Mouse (Mus musculus) layer of hippocampus, postnatal 14 days (tissue): ENCODE measurements around the gene Drap1. TPM values are rescaled to one million over a fixed set of nuclear protein-coding genes. Genes with fewer than 3 reads are reported as not detected.
"Not testable (repeated sequence)": the region's sequence is repeated elsewhere in the genome, so short reads cannot be mapped to it uniquely, and the experiment has no call there.

Experiments used
- DNase-seq, 2 experiments: peaks; one replicate each; pipeline ENCODE4 v3.0.0; 2021 to 2022; ENCODE audit warnings: low spot score in 2 of 2, mixed read lengths in 1 of 2
- total RNA-seq, 2 experiments: library from RNA; stranded (reverse); gene quantifications; 2 replicates each; pipeline ENCODE4 v1.2.3; 2021

Gene Drap1
- total RNA-seq, 2 experiments from 2014 or later, result 269 to 270 TPM

DNA sequence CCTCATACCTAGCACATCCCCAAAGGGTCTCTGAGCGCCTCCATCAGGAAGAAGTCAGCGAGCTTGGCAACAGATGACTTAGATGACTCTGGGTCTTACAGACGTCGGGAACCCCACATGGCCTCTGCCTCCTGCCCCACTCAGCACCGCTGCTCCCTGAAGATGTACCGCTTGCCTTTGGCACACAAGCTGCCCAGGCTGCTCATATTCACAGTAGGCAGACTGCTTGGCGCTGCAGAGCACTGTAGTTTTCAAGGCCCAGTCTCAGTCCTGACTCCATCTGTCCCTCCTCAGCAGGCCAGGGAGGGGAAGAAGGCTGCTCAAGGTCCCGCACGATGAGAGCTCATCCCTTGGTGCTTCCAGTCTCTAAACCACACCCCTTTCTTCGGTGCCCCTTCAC, 2.5 kb downstream of the Drap1 start:
- DNase-seq, result no peak

- DNase-seq, result no peak
Measured at GRCm38 (mm10) chr19:5421784-5422183, 3.0 kb downstream of the Drap1 start.

DNA sequence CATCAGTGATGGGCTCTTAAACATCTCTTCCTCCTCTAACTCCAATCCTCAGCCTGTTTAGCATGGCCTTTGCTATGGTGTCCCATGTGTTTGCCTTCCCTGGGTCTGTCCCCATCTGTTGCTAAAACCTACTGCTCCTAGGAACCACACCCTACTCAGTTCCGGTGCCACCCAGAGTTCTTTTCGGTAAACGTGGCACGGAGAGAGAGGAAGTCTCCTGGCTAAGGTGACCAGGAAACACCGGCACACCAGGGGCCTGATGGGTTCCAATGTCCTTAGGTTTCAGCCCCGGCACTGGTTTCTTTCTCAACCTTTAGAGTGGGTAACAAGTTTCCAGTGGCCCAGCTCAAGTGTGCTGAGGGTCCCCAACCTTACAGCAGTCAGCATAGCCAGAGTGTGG, 4.2 kb downstream of the Drap1 start:
- no peak for DNase-seq

DNA sequence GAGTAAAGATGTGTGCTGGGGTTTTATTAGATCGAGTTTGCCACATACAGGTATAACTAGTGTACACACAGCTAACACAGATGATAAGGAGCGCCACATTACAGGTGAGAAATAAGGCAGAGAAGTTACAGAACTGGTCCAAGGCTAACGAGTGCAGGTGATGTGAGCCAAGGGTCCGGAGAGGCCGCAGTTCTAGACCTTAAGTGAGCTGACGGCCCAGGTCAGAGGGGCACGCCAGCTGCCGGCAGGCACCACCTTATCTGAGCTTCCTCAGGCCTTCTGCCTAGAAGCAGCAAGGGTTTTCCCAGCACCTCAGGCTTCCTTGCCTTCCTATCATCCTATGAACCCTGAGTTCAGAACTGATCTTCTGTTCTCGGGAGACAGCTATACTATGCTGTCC, 5.1 kb downstream of the Drap1 start:
- no peak for DNase-seq

GRCm38 (mm10) chr19:5418750-5419466, 5.9 kb downstream of the Drap1 start:
- no peak for DNase-seq

- no peak for DNase-seq
Measured at GRCm38 (mm10) chr19:5414534-5414957, 10.2 kb downstream of the Drap1 start.

GRCm38 (mm10) chr19:5413840-5414239, 10.9 kb downstream of the Drap1 start:
- no peak for DNase-seq

DNA sequence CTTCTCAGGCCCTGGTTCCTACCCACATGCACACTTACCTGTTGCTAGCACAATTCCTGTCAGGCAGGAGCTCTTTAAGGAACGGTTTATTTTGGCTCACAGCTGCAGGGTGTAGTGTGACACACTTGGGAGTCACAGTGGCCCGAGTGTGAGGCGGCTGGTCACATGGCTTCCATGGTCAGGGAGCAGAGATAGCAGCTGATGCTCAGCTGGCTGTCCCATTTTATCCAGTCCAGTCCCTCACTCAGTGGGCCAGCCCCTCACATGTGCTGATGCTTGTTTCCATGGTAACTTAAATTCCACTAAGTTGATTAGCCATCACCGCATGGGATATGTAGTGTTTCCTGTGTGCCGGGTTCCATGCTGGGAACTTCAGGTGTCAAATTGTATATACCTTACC, 12.8 kb downstream of the Drap1 start:
- no peak for DNase-seq

- DNase-seq, result no peak
Measured at GRCm38 (mm10) chr19:5410641-5411040, 14.1 kb downstream of the Drap1 start.

- no peak for DNase-seq
Measured at GRCm38 (mm10) chr19:5409068-5409467, 15.7 kb downstream of the Drap1 start.

DNA sequence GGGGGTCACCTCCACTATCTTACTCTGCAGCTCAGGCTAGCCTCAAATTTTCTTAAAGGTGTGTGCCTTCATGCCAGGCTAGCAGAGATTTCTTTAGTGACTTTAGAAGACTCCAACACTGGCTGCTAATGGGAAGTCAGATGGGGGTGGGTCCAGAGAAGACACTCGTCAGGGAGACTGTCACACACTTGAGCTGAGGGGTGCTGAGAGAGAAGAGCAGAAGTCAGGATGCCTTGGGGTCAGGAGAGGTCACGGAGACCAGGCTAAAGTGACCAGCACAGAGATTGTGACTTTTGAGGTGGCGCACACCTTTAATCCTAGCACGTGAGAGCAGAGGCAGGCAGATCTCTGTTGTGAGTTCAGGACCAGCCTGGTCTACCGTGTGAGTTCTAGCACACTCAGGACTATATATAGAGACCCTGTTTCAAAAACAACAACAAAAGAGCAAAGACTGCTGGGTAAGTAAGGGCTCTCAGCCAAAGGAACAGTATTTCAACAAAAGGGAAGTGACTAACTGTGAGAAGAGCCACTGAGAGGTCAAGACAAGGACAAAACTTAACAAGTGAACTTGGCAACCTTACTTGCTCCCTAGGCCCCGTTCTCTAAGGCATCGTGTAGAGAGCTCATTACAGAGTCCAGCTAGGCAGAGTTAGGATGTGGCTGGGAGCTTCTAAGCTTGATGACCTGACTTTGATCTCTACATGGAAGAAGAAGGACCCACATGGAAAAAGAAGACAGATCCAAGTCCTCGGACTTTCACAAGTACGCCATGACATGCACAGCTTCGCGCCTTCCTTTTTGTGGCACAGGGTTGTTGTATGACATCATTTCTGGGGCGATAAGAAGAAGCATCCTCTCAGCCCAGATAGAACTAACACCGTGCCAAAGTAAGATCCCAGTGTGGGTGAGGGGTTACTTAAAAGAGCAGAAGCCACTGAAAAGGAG, 16.4 kb downstream of the Drap1 start:
- no peak for DNase-seq

DNA sequence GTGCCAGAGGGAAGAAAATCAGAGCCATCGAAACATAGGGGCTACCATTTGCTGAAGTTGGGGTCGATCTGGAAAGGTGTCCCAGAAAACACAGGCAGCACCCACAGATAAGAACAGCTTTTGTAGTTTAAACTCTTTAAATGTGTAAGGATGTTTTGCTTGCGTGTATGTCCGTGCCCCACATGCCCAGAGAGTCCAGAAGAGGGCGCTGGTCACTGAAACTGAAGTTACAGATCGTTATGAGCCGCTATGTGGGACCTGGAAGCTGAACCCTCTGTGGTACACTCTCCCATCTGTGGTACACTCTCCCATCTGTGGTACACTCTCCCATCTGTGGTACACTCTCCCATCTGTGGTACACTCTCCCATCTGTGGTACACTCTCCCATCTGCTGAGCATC, 17.6 kb downstream of the Drap1 start:
- peak; percentile 34 to 63 for DNase-seq

DNA sequence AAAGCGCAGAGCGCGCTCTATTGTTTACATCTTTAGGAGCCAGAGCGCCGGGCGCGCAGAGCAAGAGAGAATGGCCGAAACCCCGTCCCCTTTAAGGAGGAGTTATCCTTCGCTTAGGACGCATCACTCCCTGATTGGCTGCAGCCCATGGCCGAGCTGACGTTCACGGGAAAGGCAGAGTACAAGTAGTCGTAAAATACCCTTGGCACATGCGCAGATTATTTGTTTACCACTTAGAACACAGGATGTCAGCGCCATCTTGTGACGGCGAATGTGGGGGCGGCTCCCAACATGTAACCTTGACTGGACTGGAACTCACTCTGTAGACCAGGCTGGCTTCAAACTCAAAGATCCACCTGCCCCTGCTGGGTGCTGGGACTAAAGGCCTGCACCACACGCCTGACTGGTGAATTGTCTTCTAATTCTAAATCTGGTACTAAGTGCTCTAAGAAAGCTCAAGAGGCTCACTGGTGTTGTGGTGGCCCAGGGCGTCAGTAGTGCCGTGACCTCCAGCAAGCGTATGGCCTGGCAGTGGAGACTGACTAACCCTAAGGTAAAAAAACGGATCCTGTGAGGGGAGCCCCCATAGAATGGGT, 18.1 kb downstream of the Drap1 start:
- DNase-seq, result peak in 1 of 2 experiments; percentile 13

DNA sequence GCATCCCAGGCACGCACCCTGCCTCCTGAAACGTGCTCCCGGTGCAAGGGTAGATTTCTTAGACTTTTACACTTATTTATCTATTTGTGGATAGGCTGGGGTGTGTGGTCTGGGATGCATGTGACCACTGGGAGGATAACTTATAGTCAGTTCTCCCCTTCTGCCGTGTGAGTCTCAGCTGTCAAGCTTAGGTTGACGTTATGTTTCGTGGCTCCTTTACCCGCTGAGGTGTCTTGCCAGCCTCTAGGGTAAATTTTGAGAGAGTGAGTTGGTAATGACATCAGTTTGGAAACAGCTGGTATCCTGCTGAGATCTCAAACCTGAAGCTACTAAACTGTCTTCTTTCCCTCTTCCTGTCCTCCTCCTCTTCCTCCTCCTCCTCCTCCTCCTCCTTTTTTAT, 18.9 kb downstream of the Drap1 start:
- no peak for DNase-seq

- DNase-seq, result no peak
Measured at GRCm38 (mm10) chr19:5402293-5402692, 22.5 kb downstream of the Drap1 start, which contains the start of gene Tsga10ip. Gene Tsga10ip, minus strand, starts transcription at chr19:5402526.

DNA sequence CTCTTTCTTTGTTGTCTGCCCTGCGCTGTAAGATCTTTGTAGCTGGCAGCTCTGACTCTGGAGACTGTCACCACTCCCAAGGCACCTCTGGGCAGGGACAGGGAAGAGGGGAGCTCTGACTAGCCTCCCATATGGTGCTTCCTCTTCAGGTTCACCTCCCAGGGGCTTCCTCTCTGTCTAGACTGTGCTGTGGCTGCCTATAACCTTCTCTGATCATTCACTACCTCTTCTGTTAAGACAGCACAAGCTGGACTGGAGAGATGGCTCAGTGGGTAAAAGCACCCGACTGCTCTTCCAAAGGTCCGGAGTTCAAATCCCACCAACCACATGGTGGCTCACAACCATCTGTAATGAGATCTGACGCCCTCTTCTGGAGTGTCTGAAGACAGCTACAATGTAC, 23.7 kb downstream of the Drap1 start:
- DNase-seq, result not testable (repeated sequence)

GRCm38 (mm10) chr19:5395371-5395770, 29.4 kb downstream of the Drap1 start:
- DNase-seq, result no peak

DNA sequence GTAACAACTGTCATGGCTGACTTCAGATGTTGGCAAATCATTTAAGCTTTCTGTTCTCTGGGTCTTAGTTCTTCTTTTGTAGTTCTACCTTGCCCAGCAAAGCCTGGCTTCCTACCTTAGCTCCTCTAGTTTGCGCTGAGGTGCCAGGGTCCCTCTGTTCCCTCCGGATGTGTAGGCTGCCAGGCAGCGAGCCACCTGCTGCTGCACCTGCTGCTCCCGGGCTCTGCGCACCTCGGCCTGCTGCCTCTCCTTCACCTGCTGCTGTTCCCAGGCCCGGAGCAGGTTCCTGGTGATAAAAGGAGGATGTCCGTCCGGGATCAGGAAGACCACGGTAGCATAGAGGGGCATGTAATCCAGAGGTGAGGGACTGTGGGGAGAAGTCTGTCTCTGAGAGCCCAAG, 30.6 kb downstream of the Drap1 start:
- no peak for DNase-seq

- DNase-seq, result no peak
Measured at GRCm38 (mm10) chr19:5392892-5393291, 31.9 kb downstream of the Drap1 start.

GRCm38 (mm10) chr19:5390416-5390815, 34.4 kb downstream of the Drap1 start:
- no peak for DNase-seq

GRCm38 (mm10) chr19:5389647-5390046, 35.1 kb downstream of the Drap1 start:
- no peak for DNase-seq
